Mouse (Mus musculus): ENCODE measurements around the gene Kmt2e. TPM values are rescaled to one million over a fixed set of nuclear protein-coding genes. Genes with fewer than 3 reads are reported as not detected.

The Kmt2e gene
- polyA plus RNA-seq, 1 experiment from 2014 or later = 83.1 TPM

- Histone ChIP-seq H3K4me2 (ENCODE audit: low read depth, low read length) (no peak overlapping the region), H3K9ac (ENCODE audit: low read depth, low read length) (no peak overlapping the region), H3K4me1 (ENCODE audit: control insufficient read depth, insufficient read depth, low read length) (peaks cover 7% of the 10 kb centered on the region; the same call in 1 of the 2 replicates), H3K4me3 (ENCODE audit: low read length) (no peak overlapping the region), H3K9me3 (ENCODE audit: control insufficient read depth, low read length) (no peaks in the 10 kb centered on the region), H3K27ac (ENCODE audit: low read length) (no peak overlapping the region), H3K27me3 (replicated peaks; ENCODE audit: control insufficient read depth, insufficient read depth, low read length) (no peaks in the 10 kb centered on the region), H3K36me3 (ENCODE audit: control insufficient read depth, insufficient read depth, low read length) (peaks cover 6% of the 10 kb centered on the region; the same call in 1 of the 2 replicates)
- no peak for ATAC-seq
- WGBS = 86% methylated on average over 4 of the region's 4 CpGs
These were observed 83.6 kb downstream of the Kmt2e start for GRCm38 (mm10) chr5:23517839-23518238.

GRCm38 (mm10) chr5:23518673-23519072, 84.4 kb downstream of the Kmt2e start:
- ATAC-seq = peak; percentile 87
- H3K4me3 ChIP-seq (ENCODE audit: low read length) = no peak overlapping the region
- no peak overlapping the region for H3K9ac ChIP-seq (ENCODE audit: low read depth, low read length)
- peaks cover 6% of the 10 kb centered on the region; the same call in 1 of the 2 replicates for H3K36me3 ChIP-seq (ENCODE audit: control insufficient read depth, insufficient read depth, low read length)
- H3K4me2 ChIP-seq (ENCODE audit: low read depth, low read length) = no peak overlapping the region
- H3K27me3 ChIP-seq (replicated peaks; ENCODE audit: control insufficient read depth, insufficient read depth, low read length) = no peaks in the 10 kb centered on the region
- 49% methylated on average over 3 of the region's 3 CpGs for WGBS
- peaks cover 7% of the 10 kb centered on the region; the same call in 1 of the 2 replicates for H3K4me1 ChIP-seq (ENCODE audit: control insufficient read depth, insufficient read depth, low read length)
- H3K9me3 ChIP-seq (ENCODE audit: control insufficient read depth, low read length) = no peaks in the 10 kb centered on the region
- H3K27ac ChIP-seq (ENCODE audit: low read length) = peak overlapping the region; percentile 54; the same call in 1 of the 2 replicates

GRCm38 (mm10) chr5:23519679-23520078, 85.4 kb downstream of the Kmt2e start:
- Histone ChIP-seq H3K9me3 (ENCODE audit: control insufficient read depth, low read length) (no peaks in the 10 kb centered on the region), H3K27me3 (replicated peaks; ENCODE audit: control insufficient read depth, insufficient read depth, low read length) (no peaks in the 10 kb centered on the region), H3K4me1 (ENCODE audit: control insufficient read depth, insufficient read depth, low read length) (peaks cover 7% of the 10 kb centered on the region; the same call in 1 of the 2 replicates), H3K27ac (ENCODE audit: low read length) (no peak overlapping the region), H3K4me2 (ENCODE audit: low read depth, low read length) (no peak overlapping the region), H3K36me3 (ENCODE audit: control insufficient read depth, insufficient read depth, low read length) (peaks cover 8% of the 10 kb centered on the region), H3K4me3 (ENCODE audit: low read length) (no peak overlapping the region), H3K9ac (ENCODE audit: low read depth, low read length) (no peak overlapping the region)
- WGBS = 97% methylated on average over 3 of the region's 3 CpGs
- no peak for ATAC-seq

- H3K27ac ChIP-seq (ENCODE audit: low read length) = no peak overlapping the region
- H3K9me3 ChIP-seq (ENCODE audit: control insufficient read depth, low read length) = no peaks in the 10 kb centered on the region
- no peak overlapping the region for H3K4me3 ChIP-seq (ENCODE audit: low read length)
- H3K36me3 ChIP-seq (ENCODE audit: control insufficient read depth, insufficient read depth, low read length) = peaks cover 5% of the 10 kb centered on the region
- ATAC-seq = no peak
- H3K27me3 ChIP-seq (replicated peaks; ENCODE audit: control insufficient read depth, insufficient read depth, low read length) = no peaks in the 10 kb centered on the region
- WGBS = 54% methylated on average over 1 of the region's 1 CpGs
- H3K4me2 ChIP-seq (ENCODE audit: low read depth, low read length) = no peak overlapping the region
- H3K9ac ChIP-seq (ENCODE audit: low read depth, low read length) = no peak overlapping the region
- peaks cover 7% of the 10 kb centered on the region; the same call in 1 of the 2 replicates for H3K4me1 ChIP-seq (ENCODE audit: control insufficient read depth, insufficient read depth, low read length)
These were observed 87.4 kb downstream of the Kmt2e start for GRCm38 (mm10) chr5:23521645-23522044.

GRCm38 (mm10) chr5:23523936-23524335, 89.7 kb downstream of the Kmt2e start:
- ATAC-seq = no peak
- H3K9me3 ChIP-seq (ENCODE audit: control insufficient read depth, low read length) = no peaks in the 10 kb centered on the region
- H3K36me3 ChIP-seq (ENCODE audit: control insufficient read depth, insufficient read depth, low read length) = peaks cover 5% of the 10 kb centered on the region
- H3K4me2 ChIP-seq (ENCODE audit: low read depth, low read length) = no peak overlapping the region
- peaks cover 5% of the 10 kb centered on the region; the same call in 1 of the 2 replicates for H3K4me1 ChIP-seq (ENCODE audit: control insufficient read depth, insufficient read depth, low read length)
- H3K9ac ChIP-seq (ENCODE audit: low read depth, low read length) = no peak overlapping the region
- WGBS = 79% methylated on average over 3 of the region's 3 CpGs
- no peak overlapping the region for H3K4me3 ChIP-seq (ENCODE audit: low read length)
- no peaks in the 10 kb centered on the region for H3K27me3 ChIP-seq (replicated peaks; ENCODE audit: control insufficient read depth, insufficient read depth, low read length)
- no peak overlapping the region for H3K27ac ChIP-seq (ENCODE audit: low read length)

GRCm38 (mm10) chr5:23524621-23525020, 90.4 kb downstream of the Kmt2e start:
- Histone ChIP-seq H3K4me3 (ENCODE audit: low read length) (no peak overlapping the region), H3K27ac (ENCODE audit: low read length) (no peak overlapping the region)
- 77% methylated on average over 3 of the region's 3 CpGs for WGBS

GRCm38 (mm10) chr5:23531100-23531499, 96.9 kb downstream of the Kmt2e start:
- peak; percentile 56 for ATAC-seq
- H3K27ac ChIP-seq (ENCODE audit: low read length) = no peak overlapping the region

More at GRCm38 (mm10) chr5:23524621-23525020, 90.4 kb downstream of the Kmt2e start:
- Histone ChIP-seq H3K9ac (ENCODE audit: low read depth, low read length) (no peak overlapping the region), H3K4me2 (ENCODE audit: low read depth, low read length) (no peak overlapping the region), H3K9me3 (ENCODE audit: control insufficient read depth, low read length) (no peaks in the 10 kb centered on the region), H3K27me3 (replicated peaks; ENCODE audit: control insufficient read depth, insufficient read depth, low read length) (no peaks in the 10 kb centered on the region), H3K36me3 (ENCODE audit: control insufficient read depth, insufficient read depth, low read length) (peaks cover 5% of the 10 kb centered on the region), H3K4me1 (ENCODE audit: control insufficient read depth, insufficient read depth, low read length) (no peaks in the 10 kb centered on the region)
- ATAC-seq = no peak

GRCm38 (mm10) chr5:23531541-23532096, 97.4 kb downstream of the Kmt2e start:
- no peaks in the 10 kb centered on the region for H3K4me1 ChIP-seq (ENCODE audit: control insufficient read depth, insufficient read depth, low read length)
- H3K27me3 ChIP-seq (replicated peaks; ENCODE audit: control insufficient read depth, insufficient read depth, low read length) = no peaks in the 10 kb centered on the region
- no peak overlapping the region for H3K4me2 ChIP-seq (ENCODE audit: low read depth, low read length)
- no peaks in the 10 kb centered on the region for H3K9me3 ChIP-seq (ENCODE audit: control insufficient read depth, low read length)
- no peaks in the 10 kb centered on the region for H3K36me3 ChIP-seq (ENCODE audit: control insufficient read depth, insufficient read depth, low read length)
- H3K4me3 ChIP-seq (ENCODE audit: low read length) = no peak overlapping the region
- WGBS = 92% methylated on average over 7 of the region's 7 CpGs
- H3K9ac ChIP-seq (ENCODE audit: low read depth, low read length) = no peak overlapping the region
- ATAC-seq = no peak
- no peak overlapping the region for H3K27ac ChIP-seq (ENCODE audit: low read length)

More at GRCm38 (mm10) chr5:23531100-23531499, 96.9 kb downstream of the Kmt2e start:
- 90% methylated on average over 6 of the region's 6 CpGs for WGBS
- no peaks in the 10 kb centered on the region for H3K36me3 ChIP-seq (ENCODE audit: control insufficient read depth, insufficient read depth, low read length)
- no peak overlapping the region for H3K4me3 ChIP-seq (ENCODE audit: low read length)
- no peaks in the 10 kb centered on the region for H3K9me3 ChIP-seq (ENCODE audit: control insufficient read depth, low read length)
- H3K4me1 ChIP-seq (ENCODE audit: control insufficient read depth, insufficient read depth, low read length) = no peaks in the 10 kb centered on the region
- H3K4me2 ChIP-seq (ENCODE audit: low read depth, low read length) = no peak overlapping the region
- H3K27me3 ChIP-seq (replicated peaks; ENCODE audit: control insufficient read depth, insufficient read depth, low read length) = no peaks in the 10 kb centered on the region
- H3K9ac ChIP-seq (ENCODE audit: low read depth, low read length) = no peak overlapping the region

GRCm38 (mm10) chr5:23535692-23536091, 101.5 kb downstream of the Kmt2e start:
- ATAC-seq = no peak

More at GRCm38 (mm10) chr5:23535692-23536091, 101.5 kb downstream of the Kmt2e start:
- no peak overlapping the region for H3K27ac ChIP-seq (ENCODE audit: low read length)
- H3K4me3 ChIP-seq (ENCODE audit: low read length) = no peak overlapping the region
- 0 out of 2 replicates have a peak, but pooled peaks cover 2% of the 10 kb centered on the region for H3K36me3 ChIP-seq (ENCODE audit: control insufficient read depth, insufficient read depth, low read length)
- H3K9ac ChIP-seq (ENCODE audit: low read depth, low read length) = no peak overlapping the region
- H3K9me3 ChIP-seq (ENCODE audit: control insufficient read depth, low read length) = no peaks in the 10 kb centered on the region
- WGBS = 87% methylated on average over 7 of the region's 7 CpGs
- no peak overlapping the region for H3K4me2 ChIP-seq (ENCODE audit: low read depth, low read length)
- H3K27me3 ChIP-seq (replicated peaks; ENCODE audit: control insufficient read depth, insufficient read depth, low read length) = no peaks in the 10 kb centered on the region
- H3K4me1 ChIP-seq (ENCODE audit: control insufficient read depth, insufficient read depth, low read length) = no peaks in the 10 kb centered on the region
